Mouse (Mus musculus) stomach, postnatal 0 days (tissue): ENCODE data around the gene Slc12a6.
A peak's percentile ranks its signal among the peaks of the same experiment; 100 is the strongest.

Experiments
- CTCF ChIP-seq: IDR thresholded peaks from 2 replicates; pipeline ENCODE4 v1.5.1; 2016; ENCODE audit warnings: antibody characterized with exemption, low read depth, mild to moderate bottlenecking, moderate library complexity
- EP300 ChIP-seq: optimal IDR thresholded peaks from 2 replicates; pipeline ENCODE3; 2016; ENCODE audit warnings: antibody characterized with exemption

- TF ChIP-seq CTCF (no peak), EP300 (peak; percentile 17)
Observed at GRCm38 (mm10) chr2:112373141-112373540, 107.5 kb downstream of the Slc12a6 start.
